Mouse (Mus musculus): ENCODE data around the gene Actn1. TPM values are rescaled to one million over a fixed set of nuclear protein-coding genes. Genes with fewer than 3 reads are reported as not detected.

Gene Actn1
- polyA plus RNA-seq, 1 experiment from 2014 or later, result 81.7 TPM

GRCm38 (mm10) chr12:80153687-80154326, 106.4 kb downstream of the Actn1 start:
- ATAC-seq (ENCODE audit: insufficient number of reproducible peaks, insufficient read depth, low FRiP score, low read depth), result no peak

GRCm38 (mm10) chr12:80153078-80153477, 107.1 kb downstream of the Actn1 start:
- H3K4me3 ChIP-seq (ENCODE audit: low read depth, low read length), result no peak overlapping the region
- H3K27ac ChIP-seq (ENCODE audit: low read length), result no peak overlapping the region
- H3K27me3 ChIP-seq (ENCODE audit: control insufficient read depth, insufficient read depth, low read length), result no peaks in the 10 kb centered on the region
- no peaks in the 10 kb centered on the region for H3K9me3 ChIP-seq (ENCODE audit: control insufficient read depth, low read depth, low read length)
- WGBS, result 86% methylated on average over 6 of the region's 6 CpGs
- no peaks in the 10 kb centered on the region for H3K36me3 ChIP-seq (ENCODE audit: control insufficient read depth, insufficient read depth, low read length)
- ATAC-seq (ENCODE audit: insufficient number of reproducible peaks, insufficient read depth, low FRiP score, low read depth), result no peak
- no peaks in the 10 kb centered on the region for H3K4me1 ChIP-seq (ENCODE audit: control insufficient read depth, insufficient read depth, low read length)
- H3K9ac ChIP-seq (replicated peaks; ENCODE audit: low read depth, low read length), result no peak overlapping the region
- no peak overlapping the region for H3K4me2 ChIP-seq (replicated peaks; ENCODE audit: low read depth, low read length)

More at GRCm38 (mm10) chr12:80153687-80154326, 106.4 kb downstream of the Actn1 start:
- no peak overlapping the region for H3K9ac ChIP-seq (replicated peaks; ENCODE audit: low read depth, low read length)
- no peak overlapping the region for H3K4me2 ChIP-seq (replicated peaks; ENCODE audit: low read depth, low read length)
- H3K36me3 ChIP-seq (ENCODE audit: control insufficient read depth, insufficient read depth, low read length), result no peaks in the 10 kb centered on the region
- H3K27me3 ChIP-seq (ENCODE audit: control insufficient read depth, insufficient read depth, low read length), result no peaks in the 10 kb centered on the region
- H3K27ac ChIP-seq (ENCODE audit: low read length), result no peak overlapping the region
- H3K9me3 ChIP-seq (ENCODE audit: control insufficient read depth, low read depth, low read length), result no peaks in the 10 kb centered on the region
- H3K4me3 ChIP-seq (ENCODE audit: low read depth, low read length), result no peak overlapping the region
- 40% methylated on average over 10 of the region's 10 CpGs for WGBS
- H3K4me1 ChIP-seq (ENCODE audit: control insufficient read depth, insufficient read depth, low read length), result no peaks in the 10 kb centered on the region

- Histone ChIP-seq H3K27me3 (ENCODE audit: control insufficient read depth, insufficient read depth, low read length) (no peaks in the 10 kb centered on the region), H3K4me1 (ENCODE audit: control insufficient read depth, insufficient read depth, low read length) (peaks cover 2% of the 10 kb centered on the region; the same call in 1 of the 2 replicates), H3K9me3 (ENCODE audit: control insufficient read depth, low read depth, low read length) (no peaks in the 10 kb centered on the region), H3K27ac (ENCODE audit: low read length) (no peak overlapping the region), H3K9ac (replicated peaks; ENCODE audit: low read depth, low read length) (no peak overlapping the region), H3K36me3 (ENCODE audit: control insufficient read depth, insufficient read depth, low read length) (no peaks in the 10 kb centered on the region), H3K4me3 (ENCODE audit: low read depth, low read length) (no peak overlapping the region), H3K4me2 (replicated peaks; ENCODE audit: low read depth, low read length) (no peak overlapping the region)
- 92% methylated on average over 6 of the region's 6 CpGs for WGBS
- no peak for ATAC-seq (ENCODE audit: insufficient number of reproducible peaks, insufficient read depth, low FRiP score, low read depth)
Measured at GRCm38 (mm10) chr12:80151821-80152220, 108.3 kb downstream of the Actn1 start.

GRCm38 (mm10) chr12:80150624-80151023, 109.5 kb downstream of the Actn1 start:
- no peak overlapping the region for H3K9ac ChIP-seq (replicated peaks; ENCODE audit: low read depth, low read length)
- no peaks in the 10 kb centered on the region for H3K36me3 ChIP-seq (ENCODE audit: control insufficient read depth, insufficient read depth, low read length)
- no peak overlapping the region for H3K27ac ChIP-seq (ENCODE audit: low read length)
- no peak overlapping the region for H3K4me3 ChIP-seq (ENCODE audit: low read depth, low read length)
- WGBS, result 28% methylated on average over 8 of the region's 8 CpGs
- H3K9me3 ChIP-seq (ENCODE audit: control insufficient read depth, low read depth, low read length), result no peaks in the 10 kb centered on the region
- ATAC-seq (ENCODE audit: insufficient number of reproducible peaks, insufficient read depth, low FRiP score, low read depth), result no peak
- H3K27me3 ChIP-seq (ENCODE audit: control insufficient read depth, insufficient read depth, low read length), result no peaks in the 10 kb centered on the region
- H3K4me1 ChIP-seq (ENCODE audit: control insufficient read depth, insufficient read depth, low read length), result peaks cover 9% of the 10 kb centered on the region; the same call in 1 of the 2 replicates
- H3K4me2 ChIP-seq (replicated peaks; ENCODE audit: low read depth, low read length), result no peak overlapping the region

- Histone ChIP-seq H3K9me3 (ENCODE audit: control insufficient read depth, low read depth, low read length) (no peaks in the 10 kb centered on the region), H3K9ac (replicated peaks; ENCODE audit: low read depth, low read length) (no peak overlapping the region), H3K4me1 (ENCODE audit: control insufficient read depth, insufficient read depth, low read length) (peaks cover 13% of the 10 kb centered on the region; the same call in 1 of the 2 replicates), H3K4me3 (ENCODE audit: low read depth, low read length) (no peak overlapping the region), H3K27ac (ENCODE audit: low read length) (no peak overlapping the region), H3K27me3 (ENCODE audit: control insufficient read depth, insufficient read depth, low read length) (no peaks in the 10 kb centered on the region), H3K4me2 (replicated peaks; ENCODE audit: low read depth, low read length) (no peak overlapping the region), H3K36me3 (ENCODE audit: control insufficient read depth, insufficient read depth, low read length) (no peaks in the 10 kb centered on the region)
- no peak for ATAC-seq (ENCODE audit: insufficient number of reproducible peaks, insufficient read depth, low FRiP score, low read depth)
- 77% methylated on average over 11 of the region's 11 CpGs for WGBS
Measured at GRCm38 (mm10) chr12:80147563-80148214, 112.5 kb downstream of the Actn1 start.

- ATAC-seq (ENCODE audit: insufficient number of reproducible peaks, insufficient read depth, low FRiP score, low read depth), result peak; percentile 70
- 33% methylated on average over 21 of the region's 21 CpGs for WGBS
- no peak overlapping the region for H3K9ac ChIP-seq (replicated peaks; ENCODE audit: low read depth, low read length)
Measured at GRCm38 (mm10) chr12:80146227-80147223, 113.6 kb downstream of the Actn1 start.

GRCm38 (mm10) chr12:80145365-80145764, 114.8 kb downstream of the Actn1 start:
- H3K4me2 ChIP-seq (replicated peaks; ENCODE audit: low read depth, low read length), result no peak overlapping the region
- H3K4me1 ChIP-seq (ENCODE audit: control insufficient read depth, insufficient read depth, low read length), result peaks cover 17% of the 10 kb centered on the region
- H3K27ac ChIP-seq (ENCODE audit: low read length), result no peak overlapping the region
- H3K27me3 ChIP-seq (ENCODE audit: control insufficient read depth, insufficient read depth, low read length), result no peaks in the 10 kb centered on the region
- no peak overlapping the region for H3K4me3 ChIP-seq (ENCODE audit: low read depth, low read length)
- no peaks in the 10 kb centered on the region for H3K9me3 ChIP-seq (ENCODE audit: control insufficient read depth, low read depth, low read length)
- H3K9ac ChIP-seq (replicated peaks; ENCODE audit: low read depth, low read length), result no peak overlapping the region
- no peaks in the 10 kb centered on the region for H3K36me3 ChIP-seq (ENCODE audit: control insufficient read depth, insufficient read depth, low read length)
- no peak for ATAC-seq (ENCODE audit: insufficient number of reproducible peaks, insufficient read depth, low FRiP score, low read depth)
- WGBS, result 61% methylated on average over 8 of the region's 8 CpGs

More at GRCm38 (mm10) chr12:80146227-80147223, 113.6 kb downstream of the Actn1 start:
- Histone ChIP-seq H3K4me3 (ENCODE audit: low read depth, low read length) (no peak overlapping the region), H3K27me3 (ENCODE audit: control insufficient read depth, insufficient read depth, low read length) (no peaks in the 10 kb centered on the region), H3K27ac (ENCODE audit: low read length) (peak overlapping the region; percentile 45; the same call in 1 of the 2 replicates), H3K36me3 (ENCODE audit: control insufficient read depth, insufficient read depth, low read length) (no peaks in the 10 kb centered on the region), H3K4me2 (replicated peaks; ENCODE audit: low read depth, low read length) (no peak overlapping the region), H3K9me3 (ENCODE audit: control insufficient read depth, low read depth, low read length) (no peaks in the 10 kb centered on the region), H3K4me1 (ENCODE audit: control insufficient read depth, insufficient read depth, low read length) (peaks cover 13% of the 10 kb centered on the region; the same call in 1 of the 2 replicates)

GRCm38 (mm10) chr12:80144846-80145245, 115.3 kb downstream of the Actn1 start:
- Histone ChIP-seq H3K4me1 (ENCODE audit: control insufficient read depth, insufficient read depth, low read length) (peaks cover 17% of the 10 kb centered on the region), H3K27ac (ENCODE audit: low read length) (no peak overlapping the region), H3K4me2 (replicated peaks; ENCODE audit: low read depth, low read length) (no peak overlapping the region), H3K9me3 (ENCODE audit: control insufficient read depth, low read depth, low read length) (no peaks in the 10 kb centered on the region), H3K4me3 (ENCODE audit: low read depth, low read length) (no peak overlapping the region), H3K9ac (replicated peaks; ENCODE audit: low read depth, low read length) (no peak overlapping the region), H3K27me3 (ENCODE audit: control insufficient read depth, insufficient read depth, low read length) (no peaks in the 10 kb centered on the region), H3K36me3 (ENCODE audit: control insufficient read depth, insufficient read depth, low read length) (no peaks in the 10 kb centered on the region)
- WGBS, result 40% methylated on average over 3 of the region's 3 CpGs
- no peak for ATAC-seq (ENCODE audit: insufficient number of reproducible peaks, insufficient read depth, low FRiP score, low read depth)

All from stomach, embryonic 14.5 days (tissue).